10 mouse cellular contexts compared by ENCODE assay signal in the genomic region with DNA sequence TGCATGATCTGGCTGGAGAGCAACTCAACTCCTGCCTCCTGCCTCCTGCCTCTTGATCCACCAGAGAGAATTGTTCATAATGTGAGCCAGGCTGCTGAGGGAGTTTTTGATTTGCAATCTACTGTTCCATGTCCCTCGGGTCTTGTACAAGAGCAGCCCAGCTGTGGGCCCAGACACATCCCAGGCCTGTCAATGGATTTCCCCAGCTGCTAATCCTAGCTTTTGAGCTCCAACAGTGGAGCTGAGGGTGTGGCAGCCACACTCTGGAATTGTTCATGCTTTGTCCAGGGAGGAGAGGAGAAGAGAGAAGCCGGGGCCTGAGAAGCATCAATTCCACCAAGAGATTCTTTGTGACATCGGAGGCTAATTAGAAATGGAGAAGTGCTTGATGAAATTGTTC.
DNase-seq lines count a peak whose midpoint lies in the region; ATAC-seq and TF ChIP-seq lines count a peak whose summit lies in the region.
"Had no signal": no experiment of that assay in that cellular context is flagged by ENCODE, and none has a peak within 500 bp of the region (broad histone marks: within the 10 kb centered on the region; RNA-seq: fewer than 3 reads in every experiment).

No protein-coding gene starts in this region.

- no peak overlapping the region for H3K9ac ChIP-seq in hindbrain, embryonic 12.5 days
- H3K9ac ChIP-seq in hindbrain, embryonic 11.5 days (ENCODE audit: low read depth, low read length), result no peak overlapping the region
- H3K9ac ChIP-seq: lung, embryonic 14.5 days; midbrain, embryonic 15.5 days had no signal

- 65% methylated on average over 3 of the region's 3 CpGs for WGBS in hindbrain, embryonic 12.5 days
- 73% methylated on average over 3 of the region's 3 CpGs for WGBS in hindbrain, embryonic 11.5 days

- ATAC-seq in hindbrain, embryonic 12.5 days (ENCODE audit: low FRiP score), result 0 out of 2 replicates have a peak, but pooled peaks have one; percentile 32
- ATAC-seq in hindbrain, embryonic 11.5 days (ENCODE audit: low FRiP score), result no peak
- ATAC-seq: midbrain, embryonic 15.5 days had no signal

- no peaks in the 10 kb centered on the region; the same call in 1 of the 2 replicates for H3K4me1 ChIP-seq in hindbrain, embryonic 12.5 days
- no peaks in the 10 kb centered on the region for H3K4me1 ChIP-seq in hindbrain, embryonic 11.5 days (replicated peaks; ENCODE audit: control insufficient read depth, insufficient read depth, low read length)
- H3K4me1 ChIP-seq: midbrain, embryonic 15.5 days had no signal

- intact Hi-C loops in heart, postnatal 10 days (cut with DNase I), result no loop called here
- intact Hi-C loops in left cerebral cortex, adult 2 months (cut with DNase I), result no loop called here

- H3K36me3 ChIP-seq in hindbrain, embryonic 12.5 days, result no peaks in the 10 kb centered on the region
- H3K36me3 ChIP-seq in hindbrain, embryonic 11.5 days (ENCODE audit: control insufficient read depth, insufficient read depth, low read length), result no peaks in the 10 kb centered on the region
- H3K36me3 ChIP-seq: midbrain, embryonic 15.5 days had no signal

- no peaks in the 10 kb centered on the region for H3K27me3 ChIP-seq in hindbrain, embryonic 12.5 days
- no peaks in the 10 kb centered on the region for H3K27me3 ChIP-seq in hindbrain, embryonic 11.5 days (ENCODE audit: control insufficient read depth, insufficient read depth, low read length)
- H3K27me3 ChIP-seq: midbrain, embryonic 15.5 days had no signal

- no peak overlapping the region for H3K4me3 ChIP-seq in hindbrain, embryonic 12.5 days
- no peak overlapping the region for H3K4me3 ChIP-seq in hindbrain, embryonic 11.5 days (ENCODE audit: low read depth, low read length)
- no peak overlapping the region for H3K4me3 ChIP-seq in left cerebral cortex, adult 2 months
- H3K4me3 ChIP-seq: midbrain, embryonic 15.5 days had no signal

- H3K9me3 ChIP-seq in hindbrain, embryonic 12.5 days (replicated peaks), result no peaks in the 10 kb centered on the region
- H3K9me3 ChIP-seq in hindbrain, embryonic 11.5 days (ENCODE audit: control insufficient read depth, low read length), result no peaks in the 10 kb centered on the region
- H3K9me3 ChIP-seq: midbrain, embryonic 15.5 days had no signal

- DNase-seq in hindbrain, embryonic 11.5 days (ENCODE audit: low spot score), result no peak
- DNase-seq in urinary bladder, postnatal 14 days (ENCODE audit: low spot score), result peak; percentile 58
- DNase-seq in urinary bladder, postnatal 10 days (ENCODE audit: low spot score), result no peak
- DNase-seq in heart, postnatal 10 days, result peak; percentile 63 to 76
- DNase-seq in thymus, postnatal 25 days, result no peak
- no peak for DNase-seq in left cerebral cortex, adult 2 months (ENCODE audit: extremely low spot score in 1 of 2, low spot score in 2 of 2)
- DNase-seq: kidney, adult 8-10 months; lung, embryonic 14.5 days had no signal

- no peak overlapping the region for H3K4me2 ChIP-seq in hindbrain, embryonic 12.5 days (replicated peaks)
- H3K4me2 ChIP-seq in hindbrain, embryonic 11.5 days (replicated peaks; ENCODE audit: low read depth, low read length), result no peak overlapping the region
- H3K4me2 ChIP-seq: lung, embryonic 14.5 days; midbrain, embryonic 15.5 days had no signal

- no peak overlapping the region for H3K27ac ChIP-seq in hindbrain, embryonic 12.5 days
- no peak overlapping the region for H3K27ac ChIP-seq in hindbrain, embryonic 11.5 days (ENCODE audit: low read depth, low read length)
- no peak overlapping the region for H3K27ac ChIP-seq in left cerebral cortex, adult 2 months
- H3K27ac ChIP-seq: midbrain, embryonic 15.5 days had no signal

- no peak for TF ChIP-seq CTCF in left cerebral cortex, adult 2 months (IDR thresholded peaks at IDR 0.05)

Comparison
In these comparisons a context has a peak if more than half of its experiments do, and no peak if none do; other contexts are left out.
1. DNase-seq: peak in urinary bladder, postnatal 14 days (single experiment) and heart, postnatal 10 days (2 of 2); none in hindbrain, embryonic 11.5 days (single experiment), urinary bladder, postnatal 10 days (single experiment), thymus, postnatal 25 days (single experiment) and left cerebral cortex, adult 2 months (0 of 2).